Mouse (Mus musculus): Measurements from ENCODE around the gene Zfp110.
"Not testable (repeated sequence)": the region's sequence is repeated elsewhere in the genome, so short reads cannot be mapped to it uniquely, and the experiment has no call there.

The Zfp110 gene

GRCm38 (mm10) chr7:12834162-12835120, at the start of gene Zfp110:
Gene Zfp110 (plus strand): TSS chr7:12834761.
- DNase-seq = peak; percentile 80

- DNase-seq = no peak
Measured at GRCm38 (mm10) chr7:12787333-12787732, 47.2 kb upstream of the Zfp110 start.

DNA sequence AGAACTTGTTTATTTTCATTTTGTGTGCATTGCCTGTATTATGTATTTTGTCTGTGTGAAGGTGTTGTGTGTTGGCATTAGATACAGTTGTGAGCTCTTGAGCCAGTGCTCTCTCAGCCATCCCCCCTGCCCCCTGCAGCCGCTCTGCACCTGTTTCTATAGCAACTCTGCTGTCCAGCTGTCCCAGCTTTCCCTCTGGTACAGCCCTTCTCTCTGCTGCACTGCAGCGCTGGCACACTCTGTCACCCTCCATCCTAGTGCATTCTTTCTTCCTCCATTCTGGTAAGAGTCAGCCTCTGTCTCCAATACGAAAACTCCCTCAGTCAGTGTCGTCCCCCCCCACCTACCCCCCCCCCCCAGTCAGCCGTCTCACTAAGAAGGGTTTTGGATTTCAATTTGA, 46.5 kb upstream of the Zfp110 start:
- DNase-seq = no peak

DNA sequence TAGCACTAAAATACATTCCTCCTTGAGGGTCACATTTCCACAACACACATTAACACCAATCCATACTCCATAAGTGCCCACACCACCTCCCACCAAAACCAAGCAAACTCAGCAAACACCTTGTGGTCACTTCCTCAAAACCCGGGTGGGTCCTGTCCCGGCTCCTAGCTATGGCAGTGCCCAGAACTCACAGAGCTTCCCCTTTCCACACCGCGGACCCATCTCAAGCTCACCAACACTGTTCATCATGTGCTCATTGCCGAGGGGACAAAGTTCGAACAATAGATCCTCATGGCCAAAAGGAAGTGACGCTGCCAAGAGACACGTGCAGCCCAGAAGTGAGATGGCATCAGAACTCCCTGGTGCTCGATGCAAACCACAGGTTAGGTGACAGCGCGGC, 41.9 kb upstream of the Zfp110 start:
- not testable (repeated sequence) for DNase-seq

DNA sequence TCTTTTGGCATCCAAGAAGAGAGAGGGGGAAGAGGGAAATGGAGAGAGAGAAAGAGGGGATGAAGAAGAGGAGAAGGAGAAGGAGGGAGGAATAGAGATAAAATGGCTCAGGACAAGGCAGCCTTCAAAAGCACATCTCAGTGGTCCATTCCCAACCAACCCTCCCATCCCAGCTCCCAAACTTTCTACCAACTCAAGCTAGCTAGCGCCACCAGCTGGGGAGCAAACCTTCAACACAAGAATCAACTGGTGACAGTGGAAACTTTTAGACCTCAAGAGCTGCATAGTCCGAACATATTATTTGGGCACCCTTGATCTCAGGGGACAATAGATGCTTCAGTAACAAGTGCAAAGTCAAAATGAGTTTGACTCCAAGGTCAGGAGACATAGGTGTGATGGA, 36.6 kb upstream of the Zfp110 start:
- no peak for DNase-seq

GRCm38 (mm10) chr7:12799554-12799953, 35.0 kb upstream of the Zfp110 start:
- no peak for DNase-seq

DNA sequence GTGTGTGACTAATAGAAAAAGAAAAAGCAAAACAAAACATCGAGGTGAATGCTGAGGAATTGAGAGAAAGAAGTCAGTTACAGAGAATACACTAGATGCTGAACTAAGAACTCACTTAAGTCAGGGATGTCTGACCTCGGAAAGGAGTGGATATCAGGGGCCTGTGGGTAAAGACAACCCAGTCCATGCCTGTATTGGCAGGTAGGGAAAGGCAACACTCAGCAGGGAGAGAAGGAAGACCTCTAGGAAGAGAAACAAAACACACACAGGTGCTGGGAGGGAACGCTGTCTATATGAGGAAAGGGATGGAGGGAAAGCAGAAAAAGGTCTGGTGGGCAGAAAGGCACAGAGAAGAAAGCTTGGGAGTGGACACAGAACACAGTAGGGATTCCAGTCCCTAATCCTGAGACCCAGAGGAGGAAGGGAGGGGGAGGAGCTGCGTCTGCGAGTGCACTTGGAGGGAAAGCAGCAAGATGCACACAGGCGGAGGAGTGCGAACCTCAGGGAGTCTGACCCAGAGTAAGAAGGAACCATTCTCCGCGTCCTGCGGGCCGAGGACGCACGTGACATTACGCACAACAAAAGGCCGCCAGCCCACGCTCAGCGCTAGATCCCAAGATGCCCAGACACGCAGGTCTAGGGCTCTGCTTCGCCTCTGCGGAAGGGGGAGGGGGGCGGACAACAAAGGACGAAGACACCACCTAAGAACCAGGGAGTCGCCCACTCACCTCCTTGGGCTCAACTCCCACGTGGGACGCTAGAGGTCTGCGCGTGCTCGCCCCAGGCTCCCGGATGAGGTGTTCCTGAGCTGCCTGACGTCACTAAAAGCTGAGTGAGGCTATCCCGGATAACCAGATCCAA, 31.5 kb upstream of the Zfp110 start, which contains the start of gene Zscan18:
Gene Zscan18 (minus strand): TSS at position 770 of the 861 bp plus-strand sequence.
- peak; percentile 76 for DNase-seq

DNA sequence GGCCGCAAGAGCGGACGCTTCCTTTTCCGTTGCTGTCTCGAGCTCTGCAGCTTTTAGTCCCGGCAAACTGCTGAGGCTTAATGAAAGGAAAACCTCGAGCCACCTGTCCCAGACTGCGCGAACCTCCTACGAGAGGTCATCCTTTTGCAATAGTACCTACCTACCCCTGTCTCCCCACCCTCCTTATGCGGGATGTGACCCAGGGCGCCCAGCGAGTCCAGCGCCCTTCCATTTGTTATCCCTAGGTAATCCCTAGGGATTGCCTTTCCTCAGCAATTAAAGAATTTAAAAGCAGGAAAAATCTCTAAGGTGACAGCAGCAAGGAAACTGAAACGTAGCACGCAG, 30.9 kb upstream of the Zfp110 start:
- DNase-seq = no peak

GRCm38 (mm10) chr7:12815566-12815965, 19.0 kb upstream of the Zfp110 start:
- no peak for DNase-seq

GRCm38 (mm10) chr7:12818521-12819295, 15.9 kb upstream of the Zfp110 start, which contains the start of gene Zfp329:
Gene Zfp329 (minus strand): TSS chr7:12818858.
- DNase-seq = peak; percentile 92

DNA sequence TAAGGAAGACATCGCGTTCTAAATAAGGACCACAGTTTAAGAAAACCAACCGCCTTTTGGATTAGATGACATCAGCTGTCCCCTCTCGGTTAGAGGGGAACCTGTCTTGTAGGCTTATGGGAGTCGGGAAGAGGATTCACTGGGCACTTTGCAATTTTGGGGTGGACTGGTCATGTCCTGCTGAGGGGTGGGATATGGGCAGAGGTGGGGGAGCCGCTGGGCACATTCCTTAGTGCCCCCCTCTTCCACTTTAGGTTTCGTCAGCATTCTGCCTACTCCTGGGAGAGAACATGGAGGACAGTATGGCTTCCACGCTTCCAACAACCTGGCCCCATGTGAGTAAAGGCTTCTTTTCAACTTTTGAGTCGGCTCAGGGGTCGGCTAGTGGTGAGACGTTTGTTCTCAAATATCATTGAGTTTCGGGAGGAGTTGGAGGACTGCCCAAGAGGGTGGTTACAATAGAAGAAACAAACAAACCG, 671 bp downstream of the Zfp110 start:
- peak; percentile 25 for DNase-seq

GRCm38 (mm10) chr7:12835779-12836178, 1.2 kb downstream of the Zfp110 start:
- no peak for DNase-seq

DNA sequence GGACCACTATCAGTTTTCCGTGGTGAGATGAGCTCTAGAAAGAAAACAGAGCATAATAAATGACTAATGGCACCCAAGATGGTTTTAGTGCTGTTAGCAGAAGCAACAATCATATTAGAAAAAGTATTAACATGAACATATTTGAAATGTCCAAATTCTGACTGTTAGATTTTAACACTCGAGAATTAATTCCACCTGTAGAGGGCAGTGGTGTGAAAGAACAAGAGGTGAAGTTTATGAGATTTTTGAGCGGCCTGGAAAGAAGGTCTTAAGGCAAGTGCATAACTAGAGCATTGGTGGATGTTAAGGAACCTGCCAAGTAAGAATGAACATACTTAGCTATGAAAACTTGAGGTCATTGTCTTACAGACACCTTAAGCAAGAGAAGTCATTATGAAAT, 39.7 kb downstream of the Zfp110 start:
- DNase-seq = no peak

GRCm38 (mm10) chr7:12880036-12880435, 45.5 kb downstream of the Zfp110 start:
- DNase-seq = no peak

DNA sequence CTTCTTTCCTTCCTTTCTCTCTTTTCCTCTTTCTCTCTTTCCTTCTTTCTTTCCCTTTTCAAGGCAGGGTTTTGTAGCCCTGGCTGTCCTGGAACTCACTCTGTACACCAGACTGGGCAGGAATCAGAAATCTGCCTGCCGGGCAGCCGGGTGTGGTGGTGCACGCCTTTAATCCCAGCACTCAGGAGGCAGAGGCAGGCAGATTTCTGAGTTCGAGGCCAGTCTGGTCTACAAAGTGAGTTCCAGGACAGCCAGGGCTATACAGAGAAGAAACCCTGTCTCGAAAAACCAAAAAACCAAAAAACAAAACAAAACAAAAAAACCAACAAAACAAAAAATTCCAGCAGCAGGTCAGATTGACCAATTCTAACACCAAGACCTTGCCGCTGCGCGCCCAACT, 45.9 kb downstream of the Zfp110 start:
- not testable (repeated sequence) for DNase-seq

GRCm38 (mm10) chr7:12880911-12881660, 46.5 kb downstream of the Zfp110 start, which contains the start of gene Zfp128:
Gene Zfp128 (plus strand): TSS chr7:12881177.
- DNase-seq = peak; percentile 93

DNA sequence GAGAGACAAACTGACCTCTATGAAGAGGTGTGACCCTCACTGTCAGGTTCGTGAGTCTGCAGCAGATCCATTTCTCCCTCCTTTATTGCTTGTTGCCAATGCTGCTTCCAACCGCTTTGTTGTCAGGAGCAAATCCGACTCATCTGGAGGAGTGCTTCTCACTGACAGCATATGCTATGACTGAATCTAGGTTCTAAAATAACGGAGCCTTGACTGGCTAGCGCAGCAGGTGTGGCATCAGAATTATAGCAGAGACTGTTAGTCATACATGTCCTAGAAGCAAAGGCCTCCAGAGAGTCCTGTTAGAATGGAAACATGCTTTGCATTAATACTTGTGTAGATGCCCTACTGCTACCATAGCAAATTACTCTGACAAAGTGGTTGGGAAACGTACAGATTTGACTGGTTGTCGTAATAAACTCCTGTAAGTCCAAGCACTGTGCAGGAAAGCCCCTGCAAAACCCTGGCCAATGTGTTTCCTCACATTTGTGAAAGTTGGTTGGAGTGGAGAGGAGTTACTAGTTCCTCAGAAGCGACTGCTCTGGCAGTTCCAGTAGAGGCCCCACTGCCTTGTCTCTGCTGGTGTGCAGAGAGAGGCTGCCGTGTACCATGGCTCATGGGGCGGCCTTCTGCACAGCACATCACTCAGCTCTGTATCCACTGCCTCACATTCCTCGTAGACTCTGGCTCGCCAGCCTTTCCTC, 52.2 kb downstream of the Zfp110 start:
- DNase-seq = no peak

- no peak for DNase-seq
Measured at GRCm38 (mm10) chr7:12887585-12887984, 53.0 kb downstream of the Zfp110 start.

DNA sequence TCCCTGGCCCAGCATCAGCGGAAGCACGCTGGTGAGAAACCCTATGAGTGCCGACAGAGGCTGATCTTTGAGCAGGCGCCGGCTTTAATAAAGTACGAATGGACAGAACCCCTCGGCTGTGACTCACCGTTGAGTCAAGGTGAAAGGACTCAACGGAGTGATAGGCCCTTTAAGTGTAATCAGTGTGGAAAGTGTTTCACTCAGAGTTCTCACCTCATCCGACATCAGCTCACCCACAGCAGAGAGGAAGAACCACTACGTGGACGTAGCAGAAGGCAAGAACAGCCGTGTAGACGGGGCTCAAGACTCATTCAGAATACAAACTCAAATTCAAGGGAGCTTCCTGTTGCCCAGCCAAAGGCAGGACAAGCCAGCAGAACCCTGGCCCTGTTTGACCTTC, 56.4 kb downstream of the Zfp110 start:
- no peak for DNase-seq

- DNase-seq = no peak
Measured at GRCm38 (mm10) chr7:12891334-12891733, 56.8 kb downstream of the Zfp110 start.
